8 mouse cellular contexts compared by ENCODE assay signal in genomic region chr7:17027588-17028343, GRCm38 (mm10). TPM values are rescaled to one million over a fixed set of nuclear protein-coding genes. Genes with fewer than 3 reads are reported as not detected.
A peak's percentile ranks its signal among the peaks of the same experiment; 100 is the strongest.
DNase-seq lines count a peak whose midpoint lies in the region; ATAC-seq and TF ChIP-seq lines count a peak whose summit lies in the region.

TSS of gene Ppp5c (minus strand) at chr7:17027924.

- peak within 1 kb of the TSS; percentile 44 for H3K27ac ChIP-seq in bone marrow macrophage, adult 2 months (ENCODE audit: insufficient read depth, low read depth, low read length)
- H3K27ac ChIP-seq in embryonic fibroblast, embryonic 13.5 days (ENCODE audit: insufficient read depth, low read length), result peak within 1 kb of the TSS; percentile 60
- peak within 1 kb of the TSS; percentile 92 for H3K27ac ChIP-seq in heart, embryonic 10.5 days
- H3K27ac ChIP-seq in kidney, embryonic 15.5 days, result peak within 1 kb of the TSS; percentile 91

- no peak for TF ChIP-seq POLR2A in bone marrow macrophage, adult 2 months (IDR thresholded peaks at IDR 0.05; ENCODE audit: borderline replicate concordance, low read depth, low read length)
- TF ChIP-seq POLR2A in embryonic fibroblast, embryonic 13.5 days (IDR thresholded peaks at IDR 0.05; ENCODE audit: low read depth, low read length), result peak; percentile 44

- WGBS in heart, embryonic 10.5 days, result under 1% methylated on average over 58 of the region's 58 CpGs
- WGBS in kidney, embryonic 15.5 days, result under 1% methylated on average over 57 of the region's 58 CpGs

- TF ChIP-seq CTCF in bone marrow macrophage, adult 2 months (IDR thresholded peaks at IDR 0.05; ENCODE audit: low read depth, low read length), result no peak
- TF ChIP-seq CTCF in embryonic fibroblast, embryonic 13.5 days (IDR thresholded peaks at IDR 0.05; ENCODE audit: borderline replicate concordance, insufficient read depth, low read length), result no peak

- peak; percentile 89 for ATAC-seq in kidney, embryonic 15.5 days (replicated peaks; ENCODE audit: low FRiP score)
- no peak; the same call in none of the 2 replicates for ATAC-seq in monocyte, adult 5-6 weeks (replicated peaks; ENCODE audit: insufficient number of reproducible peaks, low FRiP score, low TSS enrichment, poor library complexity, severe bottlenecking)

- peaks cover 28% of the 10 kb centered on the region for H3K4me1 ChIP-seq in bone marrow macrophage, adult 2 months (ENCODE audit: control insufficient read depth, insufficient read depth, low read length)
- no peaks in the 10 kb centered on the region for H3K4me1 ChIP-seq in embryonic fibroblast, embryonic 13.5 days (ENCODE audit: control insufficient read depth, insufficient read depth, low read length)
- peaks cover 44% of the 10 kb centered on the region for H3K4me1 ChIP-seq in heart, embryonic 10.5 days
- peaks cover 41% of the 10 kb centered on the region for H3K4me1 ChIP-seq in kidney, embryonic 15.5 days

- DNase-seq in A20 (ENCODE audit: low read depth, low spot score), result peak; percentile 95
- DNase-seq in heart, embryonic 10.5 days (ENCODE audit: low spot score), result peak; percentile 98
- peak; percentile 90 for DNase-seq in liver
- DNase-seq in spleen, postnatal 4 days (ENCODE audit: low spot score in 2 of 2), result peak; percentile 87 to 92

- peaks cover 29% of the 10 kb centered on the region for H3K36me3 ChIP-seq in heart, embryonic 10.5 days
- peaks cover 37% of the 10 kb centered on the region for H3K36me3 ChIP-seq in kidney, embryonic 15.5 days

- H3K4me2 ChIP-seq in kidney, embryonic 15.5 days, result peak within 1 kb of the TSS; percentile 76

- no peaks in the 10 kb centered on the region for H3K27me3 ChIP-seq in heart, embryonic 10.5 days (ENCODE audit: insufficient read depth, poor library complexity, severe bottlenecking)
- H3K27me3 ChIP-seq in kidney, embryonic 15.5 days, result no peaks in the 10 kb centered on the region

- peak within 1 kb of the TSS; percentile 81 for H3K4me3 ChIP-seq in bone marrow macrophage, adult 2 months (ENCODE audit: insufficient read depth, low read length)
- H3K4me3 ChIP-seq in embryonic fibroblast, embryonic 13.5 days (ENCODE audit: insufficient read depth, low read length), result peak within 1 kb of the TSS; percentile 88
- peak within 1 kb of the TSS; percentile 82 for H3K4me3 ChIP-seq in heart, embryonic 10.5 days
- peak within 1 kb of the TSS; percentile 92 for H3K4me3 ChIP-seq in kidney, embryonic 15.5 days (replicated peaks)

- peak within 1 kb of the TSS; percentile 83 for H3K9ac ChIP-seq in kidney, embryonic 15.5 days

- H3K9me3 ChIP-seq in heart, embryonic 10.5 days, result no peaks in the 10 kb centered on the region
- no peaks in the 10 kb centered on the region for H3K9me3 ChIP-seq in kidney, embryonic 15.5 days (replicated peaks)

RNA-seq across cellular contexts. Expression of gene Ppp5c, which starts in this region (rescaled TPM):
- polyA plus RNA-seq in bone marrow macrophage, adult 2 months (2012; ENCODE audit: insufficient read depth, insufficient read length, missing spikeins), result 70.7 and 83.1 TPM in 2 replicates
- 63.2 and 72.7 TPM in 2 replicates for polyA plus RNA-seq in embryonic fibroblast, embryonic 13.5 days (2011; ENCODE audit: insufficient read length, low read depth, missing spikeins)
- polyA plus RNA-seq in heart, embryonic 10.5 days (2016; fragmentation: Nextera tagmentation; extraction: Ambion mirVana), result 112 and 124 TPM in 2 replicates
- 110 and 115 TPM in 2 replicates for polyA plus RNA-seq in kidney, embryonic 15.5 days (2015; fragmentation: Nextera tagmentation; extraction: Ambion mirVana)
- total RNA-seq in monocyte, adult 5-6 weeks (2017), result 25.8 to 48.8 TPM (median 35.1 TPM) in 3 replicates
